Mouse (Mus musculus) embryo, embryonic 11 days (tissue): ENCODE measurements around the gene Kdelr1.

Experiments
- DNase-seq: peaks from one replicate; pipeline ENCODE4 v3.0.0-alpha.2; 2015

The Kdelr1 gene

GRCm38 (mm10) chr7:45872624-45873023 is at the start of gene Kdelr1:
Kdelr1 (plus strand) TSS chr7:45872772.
- peak; percentile 93 for DNase-seq

GRCm38 (mm10) chr7:45824598-45824997 is 48.0 kb upstream of the Kdelr1 start, which contains the start of gene Kcnj14:
Kcnj14 (minus strand) TSS chr7:45824782.
- no peak for DNase-seq

- no peak for DNase-seq
Measured at GRCm38 (mm10) chr7:45826631-45827030, 45.9 kb upstream of the Kdelr1 start.

- peak; percentile 95 for DNase-seq
Measured at GRCm38 (mm10) chr7:45830427-45831127, 42.0 kb upstream of the Kdelr1 start, which contains the start of gene Grwd1. Grwd1 (minus strand) TSS chr7:45830944.

DNA sequence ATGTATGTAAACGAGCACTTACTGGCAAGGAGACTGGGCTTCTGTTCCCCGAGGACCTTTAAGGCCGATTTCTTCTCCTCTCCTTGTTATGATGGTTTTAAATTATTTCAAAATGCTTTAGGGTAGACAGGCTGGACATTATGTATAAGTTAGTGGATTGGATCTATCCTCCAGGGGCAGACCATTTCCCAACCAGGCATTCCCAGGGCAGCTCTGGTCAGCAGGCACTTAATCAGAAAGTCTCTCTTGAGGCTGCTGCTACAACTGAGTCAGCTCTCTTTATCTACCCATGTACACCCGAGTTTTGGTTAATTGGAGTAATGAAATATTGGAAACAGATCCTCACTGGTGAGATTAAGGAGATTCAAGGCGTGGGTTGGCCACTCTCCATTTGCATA is 41.4 kb upstream of the Kdelr1 start:
- DNase-seq, result no peak

GRCm38 (mm10) chr7:45832428-45832827 is 40.1 kb upstream of the Kdelr1 start:
- DNase-seq, result no peak

GRCm38 (mm10) chr7:45833148-45833790 is 39.3 kb upstream of the Kdelr1 start:
- DNase-seq, result peak; percentile 34

GRCm38 (mm10) chr7:45833924-45834323 is 38.6 kb upstream of the Kdelr1 start:
- DNase-seq, result no peak

DNA sequence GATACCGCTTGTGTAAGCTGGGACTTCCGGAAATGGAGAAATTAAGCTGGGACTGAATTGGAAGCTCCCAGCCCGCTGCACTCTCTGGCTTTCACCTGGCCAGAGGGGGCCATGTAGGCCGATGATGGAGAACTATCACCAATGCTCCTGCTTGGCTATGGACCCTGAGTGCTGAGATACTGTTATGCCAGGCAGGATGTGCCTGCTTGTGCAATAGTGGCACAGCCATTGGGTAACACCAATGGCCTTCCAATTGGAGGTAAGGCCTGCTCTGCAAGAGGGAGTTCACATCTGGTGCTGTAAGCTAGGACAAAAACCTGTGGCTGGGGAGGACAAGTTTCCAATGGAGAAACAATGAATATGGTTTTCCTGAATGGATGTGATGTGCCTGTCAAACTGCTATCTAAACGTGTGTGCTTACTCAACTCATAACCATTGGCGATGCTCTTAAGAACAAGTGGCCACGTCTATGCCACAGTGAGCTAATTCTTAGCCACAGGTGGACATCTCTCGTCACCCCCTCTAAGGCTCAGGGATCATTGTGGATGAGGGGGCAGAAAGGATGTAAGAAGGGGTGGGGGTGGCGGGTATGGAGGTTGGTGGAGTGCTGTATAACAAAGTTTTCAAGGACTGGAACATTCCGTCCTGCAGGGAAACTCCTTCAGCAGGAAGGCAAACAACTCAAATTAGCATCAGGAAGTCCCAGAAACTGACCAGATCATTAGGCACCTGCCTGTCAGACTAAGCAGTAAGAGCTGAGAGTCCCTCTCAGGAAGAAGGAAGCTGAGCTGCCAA is 29.4 kb upstream of the Kdelr1 start:
- DNase-seq, result no peak

- no peak for DNase-seq
Measured at GRCm38 (mm10) chr7:45848447-45849027, 24.0 kb upstream of the Kdelr1 start.

DNA sequence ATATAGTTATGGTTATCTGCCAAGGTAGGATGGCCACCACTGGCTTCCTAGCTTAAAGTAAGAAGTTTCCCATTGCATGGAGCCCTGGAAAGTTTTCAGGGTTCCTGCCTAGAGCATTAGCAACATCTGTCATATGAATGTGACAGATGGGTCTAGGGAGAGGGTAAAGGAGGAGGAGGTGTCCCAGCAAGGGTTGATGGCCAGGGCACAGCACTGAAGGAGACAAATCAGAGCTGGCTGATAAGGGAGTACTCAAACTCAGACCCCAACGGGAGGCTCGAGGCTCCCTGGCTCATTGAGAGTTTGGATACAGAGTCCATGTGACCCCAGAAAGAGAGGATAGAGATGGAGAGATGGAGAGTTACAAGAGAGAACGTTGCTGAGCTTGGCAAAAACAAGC is 21.9 kb upstream of the Kdelr1 start:
- no peak for DNase-seq

DNA sequence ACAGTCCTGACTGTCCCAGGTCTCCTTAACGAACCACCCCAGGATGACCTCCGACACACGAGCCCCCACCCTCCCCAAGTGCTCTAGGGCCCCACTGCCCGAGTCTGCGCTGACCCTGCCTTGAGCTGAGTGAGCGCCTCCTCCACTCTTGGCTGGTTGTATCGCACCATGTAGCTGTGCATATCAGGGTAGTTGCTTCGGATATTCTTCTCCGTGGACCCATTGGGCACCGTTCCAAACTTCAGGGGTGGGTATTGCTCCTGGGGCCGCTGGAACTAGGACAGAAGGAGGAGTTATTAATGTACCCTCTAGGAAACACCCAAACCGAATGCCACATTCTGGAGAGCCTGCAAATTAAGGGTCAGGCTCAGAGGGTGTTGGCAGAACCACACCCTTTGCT is 19.5 kb upstream of the Kdelr1 start:
- no peak for DNase-seq

GRCm38 (mm10) chr7:45856950-45857901 is 15.3 kb upstream of the Kdelr1 start:
- DNase-seq, result peak; percentile 57

DNA sequence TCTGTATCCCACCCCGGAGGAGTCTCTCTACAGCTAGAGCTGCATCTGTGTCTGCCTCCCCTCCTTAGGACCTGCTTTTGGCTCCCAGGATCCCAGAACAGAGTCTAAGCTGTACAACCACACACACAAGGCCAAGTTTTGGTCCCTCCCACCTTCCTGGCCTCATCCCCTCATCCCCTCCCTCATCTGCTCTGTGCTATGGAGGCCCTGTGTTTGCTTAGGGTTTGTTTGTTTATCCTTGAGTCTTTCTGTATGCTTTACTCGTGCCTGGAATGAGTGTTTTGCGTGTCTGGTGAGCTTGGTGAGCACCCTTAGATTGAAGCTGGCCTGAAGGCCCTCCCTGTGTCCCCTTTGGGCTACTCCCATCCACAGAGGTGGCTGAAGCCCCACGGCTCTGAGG is 13.6 kb upstream of the Kdelr1 start:
- DNase-seq, result no peak

DNA sequence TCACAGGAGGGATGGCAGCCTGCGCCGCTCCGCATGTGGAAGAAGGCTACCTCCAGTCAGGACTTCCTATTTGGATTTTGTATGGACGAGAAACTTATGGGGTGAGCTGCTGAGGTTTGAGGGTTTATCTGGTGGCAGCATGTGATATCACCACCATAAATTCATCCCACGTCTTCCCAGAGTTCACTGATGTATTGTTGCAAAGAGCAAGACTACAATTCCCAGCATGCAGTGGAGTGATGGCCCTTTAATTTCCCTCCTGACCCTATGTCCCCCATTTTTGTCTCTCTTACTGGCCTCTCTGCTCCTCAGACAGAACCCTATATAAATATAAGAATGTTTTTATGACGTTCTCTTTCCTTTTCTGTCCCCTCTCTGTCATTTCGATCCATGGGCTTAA is 9.8 kb upstream of the Kdelr1 start:
- no peak for DNase-seq

- DNase-seq, result no peak
Measured at GRCm38 (mm10) chr7:45864435-45864834, 8.1 kb upstream of the Kdelr1 start.

- DNase-seq, result peak; percentile 97
Measured at GRCm38 (mm10) chr7:45865925-45866910, 6.4 kb upstream of the Kdelr1 start.

GRCm38 (mm10) chr7:45867871-45868270 is 4.7 kb upstream of the Kdelr1 start:
- no peak for DNase-seq

- DNase-seq, result no peak
Measured at GRCm38 (mm10) chr7:45869107-45869670, 3.4 kb upstream of the Kdelr1 start.

GRCm38 (mm10) chr7:45869787-45870186 is 2.8 kb upstream of the Kdelr1 start:
- no peak for DNase-seq
